Mouse (Mus musculus): ENCODE measurements around the gene Eepd1.

- TF ChIP-seq CTCF (IDR thresholded peaks at IDR 0.05; ENCODE audit: low read depth): no peak
- no peak for TF ChIP-seq EP300 (IDR thresholded peaks at IDR 0.05; ENCODE audit: low read depth)
These were observed 148.3 kb downstream of the Eepd1 start for GRCm38 (mm10) chr9:25629531-25630099.
